Mouse (Mus musculus) liver, embryonic 13.5 days (tissue): ENCODE data around the gene Eps8l2. TPM values are rescaled to one million over a fixed set of nuclear protein-coding genes. Genes with fewer than 3 reads are reported as not detected.

ENCODE experiments used
- ATAC-seq: fragments of 200-750 bp; cut with Nextera tagmentation; 2 replicates; pipeline ENCODE4 v1.8.0; 2017; ENCODE audit warnings: low read depth, mild to moderate bottlenecking, moderate number of reproducible peaks, moderate library complexity
- DNase-seq: peaks from one replicate; pipeline ENCODE4 v3.0.0; 2022
- H3K27ac ChIP-seq: fragments of 300-500 bp; sonication (generic); 2 replicates; pipeline ENCODE4 v1.5.1; 2015; ENCODE audit warnings: moderate library complexity, mild to moderate bottlenecking, inconsistent platforms
- H3K27me3 ChIP-seq: fragments of 300-500 bp; sonication (generic); 2 replicates; pipeline ENCODE4 v1.6.1; 2015; ENCODE audit warnings: mild to moderate bottlenecking, inconsistent platforms
- H3K36me3 ChIP-seq: fragments of 300-500 bp; sonication (generic); 2 replicates; pipeline ENCODE4 v1.6.1; 2015; ENCODE audit warnings: mild to moderate bottlenecking, inconsistent platforms
- H3K4me1 ChIP-seq: fragments of 300-500 bp; sonication (generic); replicated peaks from 2 replicates; pipeline ENCODE4 v1.6.1; 2015; ENCODE audit warnings: inconsistent platforms
- H3K4me2 ChIP-seq: fragments of 300-500 bp; sonication (generic); 2 replicates; pipeline ENCODE4 v1.6.1; 2015; ENCODE audit warnings: inconsistent platforms, mild to moderate bottlenecking, moderate library complexity
- H3K4me3 ChIP-seq: fragments of 300-500 bp; sonication (generic); replicated peaks from 2 replicates; pipeline ENCODE4 v1.5.1; 2015; ENCODE audit warnings: mild to moderate bottlenecking, inconsistent platforms
- H3K9ac ChIP-seq: fragments of 300-500 bp; sonication (generic); 2 replicates; pipeline ENCODE4 v1.6.1; 2015; ENCODE audit warnings: mild to moderate bottlenecking, inconsistent platforms
- H3K9me3 ChIP-seq: fragments of 300-500 bp; sonication (generic); replicated peaks from 2 replicates; pipeline ENCODE4 v1.6.1; 2016; ENCODE audit warnings: inconsistent platforms
- WGBS: fragments of 180-500 bp; shearing (Covaris S2); methylation state at CpG from one replicate; pipeline ENCODE4 v1.1.7; 2015; ENCODE audit not compliant: insufficient replicate concordance; 5-methylcytosine and 5-hydroxymethylcytosine counted together
- polyA plus RNA-seq: library from polyadenylated mRNA; unstranded; fragments of >200 nt; fragmentation: Nextera tagmentation; extraction: Ambion mirVana; gene quantifications from 2 replicates; pipeline ENCODE4 v1.2.1, GENCODE M21; 2015

Gene Eps8l2
- 5.1 and 6.6 TPM in 2 replicates for polyA plus RNA-seq

DNA sequence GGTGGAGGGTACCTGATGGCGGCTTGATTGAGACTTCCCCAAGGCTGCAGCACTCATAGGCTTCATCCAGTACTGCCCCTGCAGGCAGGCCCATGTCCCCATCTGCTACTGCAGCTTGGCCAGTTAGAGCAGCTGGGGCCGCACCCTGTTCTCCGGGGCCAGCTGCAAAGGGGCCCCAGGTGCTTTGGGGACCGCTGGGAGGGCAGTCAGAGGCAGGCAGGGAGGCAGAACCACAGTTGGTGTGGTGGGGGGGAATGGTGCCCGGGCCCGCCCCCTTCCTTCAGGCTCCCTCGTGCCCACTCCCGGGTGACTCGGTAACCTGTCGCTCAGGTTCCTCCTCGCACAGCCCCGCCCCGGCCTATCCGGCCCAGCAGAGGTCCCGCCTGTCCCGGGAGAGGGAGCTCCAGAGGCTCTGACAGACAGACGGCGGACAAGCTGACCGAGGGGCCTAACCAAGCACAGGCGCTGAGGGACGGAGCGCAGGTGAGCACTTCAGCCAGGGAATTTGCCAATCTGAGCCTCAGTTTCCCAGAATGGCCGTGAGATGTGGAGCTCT lies at the start of gene Eps8l2:
Eps8l2 (plus strand) TSS at position 305 of the 556 bp plus-strand sequence.
- ATAC-seq (peak; percentile 59), DNase-seq (peak; percentile 40)
- Histone ChIP-seq H3K4me2 (peak within 1 kb of the TSS; percentile 69), H3K27ac (peak within 1 kb of the TSS; percentile 79; the same call in 1 of the 2 replicates), H3K36me3 (no peaks in the 10 kb centered on the region), H3K9ac (peak within 1 kb of the TSS; percentile 54), H3K4me1 (peaks cover 36% of the 10 kb centered on the region), H3K9me3 (no peaks in the 10 kb centered on the region), H3K4me3 (peak within 1 kb of the TSS; percentile 40), H3K27me3 (peaks cover 16% of the 10 kb centered on the region)
- 9% methylated on average over 22 of the region's 23 CpGs for WGBS

DNA sequence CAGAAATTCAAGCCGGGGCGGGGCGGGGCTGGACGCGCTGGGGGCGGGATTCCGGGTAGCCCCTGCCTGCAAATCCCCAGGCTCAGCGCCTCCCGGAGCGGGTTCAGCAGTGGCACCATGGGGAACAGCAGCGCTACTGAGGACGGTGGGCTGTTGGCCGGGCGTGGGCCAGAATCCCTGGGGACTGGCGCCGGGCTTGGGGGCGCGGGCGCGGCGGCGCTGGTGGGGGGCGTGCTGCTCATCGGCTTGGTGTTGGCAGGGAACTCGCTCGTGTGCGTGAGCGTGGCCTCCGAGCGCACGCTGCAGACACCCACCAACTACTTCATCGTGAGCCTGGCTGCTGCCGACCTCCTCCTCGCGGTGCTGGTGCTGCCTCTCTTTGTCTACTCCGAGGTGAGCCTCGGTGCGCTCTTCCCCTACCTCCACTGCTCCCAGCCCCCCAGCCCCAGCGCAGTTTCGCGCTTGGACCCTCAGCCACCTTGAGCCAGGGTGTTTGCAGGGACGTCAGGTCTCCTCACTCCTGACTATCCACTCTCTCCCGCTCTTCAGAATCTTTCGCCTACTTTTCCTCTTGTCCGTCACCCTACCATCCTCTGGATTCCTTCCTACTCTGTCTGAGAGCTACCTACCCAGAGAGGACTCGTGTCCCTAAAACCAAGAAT lies 46.6 kb upstream of the Eps8l2 start, which contains the start of gene Drd4:
Drd4 (plus strand) TSS at position 86 of the 662 bp plus-strand sequence.
- Histone ChIP-seq H3K4me2 (peak within 1 kb of the TSS; percentile 60), H3K27me3 (peaks cover 78% of the 10 kb centered on the region), H3K9ac (no peak within 1 kb of the TSS), H3K9me3 (no peaks in the 10 kb centered on the region), H3K27ac (no peak within 1 kb of the TSS), H3K4me1 (peaks cover 16% of the 10 kb centered on the region), H3K4me3 (peak within 1 kb of the TSS; percentile 45), H3K36me3 (peaks cover 3% of the 10 kb centered on the region)
- 3% methylated on average over 46 of the region's 46 CpGs for WGBS
- ATAC-seq: 0 out of 2 replicates have a peak, but pooled peaks have one; percentile 26
- DNase-seq: no peak

DNA sequence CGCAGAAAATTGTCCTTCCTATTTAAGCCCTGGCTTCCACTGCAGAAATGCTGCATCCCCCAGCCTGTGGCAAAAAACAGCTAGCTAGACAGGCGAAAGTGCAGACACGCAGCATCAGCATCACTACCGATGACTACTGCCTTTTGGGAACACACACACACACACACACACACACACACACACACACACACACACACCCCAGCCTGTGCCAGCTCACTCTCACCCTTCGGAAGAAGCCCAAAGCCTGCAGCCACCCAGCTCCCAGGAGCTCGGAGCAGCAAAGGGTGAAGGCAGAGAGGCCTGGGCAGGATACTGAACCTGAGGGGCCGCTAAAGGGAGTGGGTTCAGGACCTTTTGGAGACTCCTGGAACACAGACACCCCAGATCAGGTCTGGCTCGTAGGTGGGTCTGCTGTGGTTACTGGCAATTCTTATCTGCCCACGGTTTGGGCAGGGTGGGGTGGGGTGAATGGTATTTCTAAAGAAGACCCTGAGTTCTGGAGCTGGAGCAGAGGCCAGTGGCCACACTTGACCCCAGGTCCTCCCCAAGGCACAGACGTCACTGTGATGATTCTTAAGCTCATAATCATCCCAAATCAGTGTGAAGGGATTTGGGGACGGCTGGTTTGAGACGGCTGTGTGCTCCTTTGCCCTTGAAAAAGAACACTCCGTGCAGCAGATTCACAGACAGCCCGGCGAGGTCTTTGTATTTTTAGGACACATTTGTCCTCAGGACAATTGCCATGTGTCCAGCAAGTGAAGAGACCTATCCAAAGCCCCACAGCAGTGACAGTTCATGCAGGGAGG lies 45.9 kb upstream of the Eps8l2 start:
- no peak for DNase-seq
- no peak overlapping the region for H3K9ac ChIP-seq
- H3K4me2 ChIP-seq: no peak overlapping the region
- H3K36me3 ChIP-seq: peaks cover 8% of the 10 kb centered on the region
- no peak overlapping the region for H3K27ac ChIP-seq
- H3K4me3 ChIP-seq: no peak overlapping the region
- H3K27me3 ChIP-seq: peaks cover 78% of the 10 kb centered on the region
- ATAC-seq: no peak
- peaks cover 22% of the 10 kb centered on the region for H3K4me1 ChIP-seq
- no peaks in the 10 kb centered on the region for H3K9me3 ChIP-seq
- WGBS: 36% methylated on average over 15 of the region's 15 CpGs

DNA sequence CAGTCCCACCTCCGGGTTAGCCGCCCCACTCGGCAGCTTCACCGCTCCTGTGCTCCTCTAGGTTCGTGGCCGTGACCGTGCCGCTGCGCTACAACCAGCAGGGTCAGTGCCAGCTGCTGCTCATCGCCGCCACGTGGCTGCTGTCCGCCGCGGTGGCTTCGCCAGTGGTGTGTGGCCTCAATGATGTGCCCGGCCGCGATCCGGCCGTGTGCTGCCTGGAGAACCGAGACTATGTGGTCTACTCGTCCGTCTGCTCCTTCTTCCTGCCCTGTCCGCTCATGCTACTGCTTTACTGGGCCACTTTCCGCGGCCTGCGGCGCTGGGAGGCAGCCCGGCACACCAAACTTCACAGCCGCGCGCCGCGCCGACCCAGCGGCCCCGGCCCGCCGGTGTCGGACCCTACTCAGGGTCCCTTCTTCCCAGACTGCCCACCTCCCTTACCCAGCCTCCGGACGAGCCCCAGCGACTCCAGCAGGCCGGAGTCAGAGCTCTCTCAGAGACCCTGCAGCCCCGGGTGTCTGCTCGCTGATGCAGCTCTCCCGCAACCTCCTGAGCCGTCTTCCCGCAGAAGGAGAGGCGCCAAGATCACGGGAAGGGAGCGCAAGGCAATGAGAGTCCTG lies 44.7 kb upstream of the Eps8l2 start:
- Histone ChIP-seq H3K4me1 (peaks cover 29% of the 10 kb centered on the region), H3K4me2 (peak overlapping the region; percentile 48), H3K9ac (0 out of 2 replicates have a peak overlapping the region, but pooled peaks have one; percentile 27), H3K4me3 (peak overlapping the region; percentile 40), H3K9me3 (no peaks in the 10 kb centered on the region), H3K36me3 (peaks cover 12% of the 10 kb centered on the region), H3K27ac (no peak overlapping the region), H3K27me3 (peaks cover 73% of the 10 kb centered on the region)
- DNase-seq (no peak), ATAC-seq (no peak)
- 3% methylated on average over 53 of the region's 53 CpGs for WGBS

DNA sequence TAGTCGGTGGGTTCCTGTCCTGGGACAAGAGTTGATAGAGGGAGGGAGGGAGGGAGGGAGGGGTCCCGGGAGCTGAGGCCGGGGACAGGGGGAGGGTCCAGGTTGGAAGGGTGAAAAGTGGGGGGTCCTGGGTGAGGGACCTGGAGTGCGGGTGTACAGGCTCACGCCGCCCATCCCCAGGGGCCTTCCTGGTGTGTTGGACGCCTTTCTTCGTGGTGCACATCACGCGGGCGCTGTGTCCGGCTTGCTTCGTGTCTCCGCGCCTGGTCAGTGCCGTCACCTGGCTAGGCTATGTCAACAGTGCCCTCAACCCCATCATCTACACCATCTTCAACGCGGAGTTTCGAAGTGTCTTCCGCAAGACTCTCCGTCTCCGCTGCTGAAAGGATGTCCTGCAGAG lies 44.2 kb upstream of the Eps8l2 start:
- peaks cover 71% of the 10 kb centered on the region for H3K27me3 ChIP-seq
- ATAC-seq: no peak
- WGBS: 8% methylated on average over 22 of the region's 22 CpGs
- peaks cover 12% of the 10 kb centered on the region for H3K36me3 ChIP-seq
- no peak overlapping the region for H3K9ac ChIP-seq
- H3K4me2 ChIP-seq: peak overlapping the region; percentile 48
- DNase-seq: no peak
- H3K4me1 ChIP-seq: peaks cover 29% of the 10 kb centered on the region
- no peak overlapping the region for H3K27ac ChIP-seq
- H3K4me3 ChIP-seq: peak overlapping the region; percentile 40
- H3K9me3 ChIP-seq: no peaks in the 10 kb centered on the region

DNA sequence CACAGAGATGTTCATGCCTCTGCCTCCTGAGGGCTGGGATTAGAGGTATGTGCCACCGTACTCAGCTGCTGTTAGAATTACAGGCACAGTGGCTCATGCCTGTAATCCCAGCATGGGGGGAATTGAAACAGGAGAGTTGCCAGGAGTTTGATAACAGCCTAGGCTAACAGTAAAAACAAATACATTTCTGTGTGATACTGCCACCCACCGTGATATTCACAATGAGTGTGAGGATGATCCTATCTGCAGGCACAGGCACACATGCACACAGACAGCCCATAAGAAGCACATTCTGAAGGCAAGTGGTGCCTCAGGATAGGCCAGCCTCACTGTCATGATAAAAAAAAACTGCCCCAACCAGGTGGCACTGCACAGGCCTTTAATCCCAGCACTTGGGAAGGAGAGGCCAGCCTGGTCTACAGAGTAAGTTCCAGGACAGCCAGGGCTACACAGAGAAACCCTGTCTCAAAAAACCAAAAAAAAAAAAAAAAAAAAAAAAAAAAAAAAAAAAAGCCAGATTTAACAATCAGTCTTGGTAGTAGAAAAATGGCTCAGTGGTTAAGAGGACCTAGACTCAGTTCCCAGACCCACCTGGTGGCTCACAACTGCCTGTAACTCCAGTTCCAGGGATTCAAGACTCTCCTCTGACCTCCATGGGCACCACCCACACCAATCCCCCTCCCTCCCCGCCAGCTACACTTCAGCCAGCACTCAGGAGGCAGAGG lies 40.6 kb upstream of the Eps8l2 start:
- no peak overlapping the region for H3K4me3 ChIP-seq
- ATAC-seq: peak; percentile 70
- H3K9me3 ChIP-seq: no peaks in the 10 kb centered on the region
- WGBS: 41% methylated on average over 3 of the region's 3 CpGs
- peaks cover 44% of the 10 kb centered on the region for H3K36me3 ChIP-seq
- no peak overlapping the region for H3K27ac ChIP-seq
- DNase-seq: no peak
- no peak overlapping the region for H3K9ac ChIP-seq
- peaks cover 35% of the 10 kb centered on the region for H3K27me3 ChIP-seq
- H3K4me2 ChIP-seq: no peak overlapping the region
- peaks cover 26% of the 10 kb centered on the region for H3K4me1 ChIP-seq

DNA sequence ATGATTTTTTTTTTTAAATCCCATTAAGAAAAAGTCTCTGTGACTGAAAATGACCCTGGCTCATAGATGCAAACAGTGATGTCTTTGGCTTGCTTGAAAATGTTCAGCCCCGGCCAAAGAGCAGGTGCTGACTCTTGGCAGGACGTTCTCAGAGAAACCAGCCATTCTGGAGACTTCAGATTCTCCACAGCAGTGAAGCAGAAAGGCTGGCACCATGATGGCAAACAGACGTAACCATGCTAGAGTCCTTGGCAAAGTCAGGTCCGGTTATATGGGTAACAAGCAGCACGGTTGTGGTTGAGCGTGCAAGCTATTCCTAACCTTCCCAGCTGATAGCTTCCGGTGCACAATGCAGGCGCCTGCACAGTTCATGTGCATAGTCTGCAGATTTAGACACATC lies 39.5 kb upstream of the Eps8l2 start:
- WGBS: 86% methylated on average over 8 of the region's 8 CpGs
- H3K9ac ChIP-seq: no peak overlapping the region
- peaks cover 55% of the 10 kb centered on the region for H3K36me3 ChIP-seq
- no peak for DNase-seq
- no peak overlapping the region for H3K4me2 ChIP-seq
- H3K27ac ChIP-seq: no peak overlapping the region
- no peaks in the 10 kb centered on the region for H3K9me3 ChIP-seq
- peaks cover 18% of the 10 kb centered on the region for H3K4me1 ChIP-seq
- H3K27me3 ChIP-seq: peaks cover 24% of the 10 kb centered on the region
- ATAC-seq: no peak
- H3K4me3 ChIP-seq: no peak overlapping the region

DNA sequence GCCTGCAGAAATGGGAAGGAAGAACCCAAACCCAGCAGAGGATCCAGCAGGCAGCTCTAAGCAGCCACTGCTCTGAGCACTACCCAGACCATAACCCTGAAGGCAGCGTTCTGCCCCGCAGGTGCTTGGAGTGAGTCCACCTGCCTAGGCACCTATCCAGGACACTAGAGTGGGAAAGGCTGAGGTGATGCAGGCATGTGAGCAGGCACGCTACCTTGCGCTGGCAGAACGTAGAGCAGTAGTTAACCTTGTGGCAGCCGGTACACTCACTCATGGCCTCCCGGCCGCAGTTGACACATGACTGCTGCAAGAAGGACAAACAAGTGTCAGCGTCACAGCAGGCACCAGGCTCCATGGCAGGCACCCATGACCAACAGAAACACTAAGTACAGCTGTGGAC lies 37.3 kb upstream of the Eps8l2 start:
- peaks cover 20% of the 10 kb centered on the region for H3K4me1 ChIP-seq
- ATAC-seq (no peak), DNase-seq (no peak)
- H3K36me3 ChIP-seq: peaks cover 77% of the 10 kb centered on the region
- no peak overlapping the region for H3K4me3 ChIP-seq
- H3K9me3 ChIP-seq: no peaks in the 10 kb centered on the region
- WGBS: 94% methylated on average over 9 of the region's 9 CpGs
- H3K27me3 ChIP-seq: peaks cover 2% of the 10 kb centered on the region; the same call in 1 of the 2 replicates
- no peak overlapping the region for H3K27ac ChIP-seq
- no peak overlapping the region for H3K9ac ChIP-seq
- H3K4me2 ChIP-seq: no peak overlapping the region

DNA sequence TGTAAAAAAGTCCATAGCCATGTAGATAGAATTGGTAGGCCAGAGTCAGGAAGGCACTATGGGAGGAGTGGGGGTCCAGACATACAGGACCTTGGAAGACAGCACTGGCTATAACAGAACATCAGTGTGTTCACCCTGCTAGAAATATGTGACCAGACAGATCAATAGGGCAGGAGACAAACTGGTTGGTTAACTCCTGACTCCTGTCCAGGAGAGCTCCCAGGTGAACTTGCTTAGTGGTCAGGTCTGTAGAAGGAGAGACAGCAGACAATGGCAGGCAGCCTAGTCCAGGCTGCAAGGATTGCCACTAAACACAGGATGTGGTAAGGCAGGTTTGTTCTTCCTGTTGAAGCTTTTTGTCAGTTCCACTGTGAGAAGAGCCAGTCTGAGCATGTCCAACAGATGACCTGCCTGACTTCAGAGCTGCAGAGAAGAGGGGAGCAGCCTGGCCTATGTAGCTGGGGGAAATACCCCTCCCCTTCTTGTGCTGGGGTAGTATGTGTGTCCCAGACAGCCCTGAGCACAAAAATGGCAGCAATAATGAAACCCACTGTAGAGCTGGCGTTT lies 35.9 kb upstream of the Eps8l2 start:
- no peak overlapping the region for H3K27ac ChIP-seq
- H3K9ac ChIP-seq: no peak overlapping the region
- H3K4me1 ChIP-seq: peaks cover 14% of the 10 kb centered on the region
- H3K4me2 ChIP-seq: no peak overlapping the region
- no peak for ATAC-seq
- WGBS: 60% methylated on average over 1 of the region's 1 CpGs
- H3K9me3 ChIP-seq: no peaks in the 10 kb centered on the region
- DNase-seq: no peak
- H3K27me3 ChIP-seq: no peaks in the 10 kb centered on the region
- peaks cover 80% of the 10 kb centered on the region for H3K36me3 ChIP-seq
- H3K4me3 ChIP-seq: no peak overlapping the region

DNA sequence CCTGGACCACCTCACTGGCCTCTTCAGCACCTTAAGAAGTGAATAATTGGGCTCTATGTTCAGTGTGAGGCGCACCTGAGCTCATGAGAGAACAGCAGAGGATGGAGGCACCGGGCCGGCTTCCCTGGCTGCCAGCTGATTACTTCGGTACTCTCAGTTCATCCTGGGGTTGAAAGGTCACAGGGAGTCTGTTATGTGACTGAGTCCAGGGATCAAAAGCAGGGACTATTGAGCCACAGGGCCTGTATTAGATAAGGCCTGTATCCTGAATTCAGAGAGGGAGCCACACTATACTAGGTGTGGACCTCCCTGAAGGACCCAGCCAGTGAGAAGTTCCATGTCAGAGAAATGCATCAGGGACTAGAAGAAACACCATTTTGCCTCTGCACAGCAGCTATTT lies 34.1 kb upstream of the Eps8l2 start:
- H3K9me3 ChIP-seq: no peaks in the 10 kb centered on the region
- H3K9ac ChIP-seq: no peak overlapping the region
- H3K27me3 ChIP-seq: no peaks in the 10 kb centered on the region
- H3K4me3 ChIP-seq: no peak overlapping the region
- no peak overlapping the region for H3K27ac ChIP-seq
- ATAC-seq: no peak
- 85% methylated on average over 4 of the region's 4 CpGs for WGBS
- H3K4me2 ChIP-seq: no peak overlapping the region
- peaks cover 7% of the 10 kb centered on the region; the same call in 1 of the 2 replicates for H3K4me1 ChIP-seq
- no peak for DNase-seq
- H3K36me3 ChIP-seq: peaks cover 94% of the 10 kb centered on the region
